Comparison of ENCODE assay signal across 38 mouse cellular contexts in genomic region chr14:54809668-54810033, GRCm38 (mm10). TPM values are rescaled to one million over a fixed set of nuclear protein-coding genes. Genes with fewer than 3 reads are reported as not detected.
DNase-seq lines count a peak whose midpoint lies in the region; ATAC-seq and TF ChIP-seq lines count a peak whose summit lies in the region.
"Had no signal": no experiment of that assay in that cellular context is flagged by ENCODE, and none has a peak within 500 bp of the region (broad histone marks: within the 10 kb centered on the region; RNA-seq: fewer than 3 reads in every experiment).

No protein-coding gene starts in this region.

- H3K27me3 ChIP-seq in intestine, embryonic 16.5 days (replicated peaks; ENCODE audit: control insufficient read depth, insufficient read depth, low read length): no peaks in the 10 kb centered on the region
- H3K27me3 ChIP-seq in intestine, embryonic 15.5 days (replicated peaks): no peaks in the 10 kb centered on the region
- no peaks in the 10 kb centered on the region for H3K27me3 ChIP-seq in heart, postnatal 0 days (ENCODE audit: control insufficient read depth, insufficient read depth, low read length)
- H3K27me3 ChIP-seq in small intestine, adult 2 months (ENCODE audit: control insufficient read depth, insufficient read depth, low read length): no peaks in the 10 kb centered on the region
- no peaks in the 10 kb centered on the region for H3K27me3 ChIP-seq in hindbrain, postnatal 0 days (ENCODE audit: insufficient read depth, low read length)
- H3K27me3 ChIP-seq: CH12.LX; embryonic facial prominence, embryonic 13.5 days; liver, embryonic 15.5 days; midbrain, embryonic 12.5 days; neural tube, embryonic 13.5 days; stomach, embryonic 15.5 days had no signal

- peak overlapping the region; percentile 68 for H3K27ac ChIP-seq in gastrocnemius, adult 2 months
- peak overlapping the region; percentile 46 for H3K27ac ChIP-seq in intestine, embryonic 16.5 days (ENCODE audit: low read length)
- H3K27ac ChIP-seq in intestine, embryonic 15.5 days: no peak overlapping the region
- peak overlapping the region; percentile 34; the same call in 1 of the 2 replicates for H3K27ac ChIP-seq in heart, postnatal 0 days (ENCODE audit: low read depth)
- peak overlapping the region; percentile 7 for H3K27ac ChIP-seq in small intestine, adult 2 months (ENCODE audit: insufficient read depth, low read depth, low read length)
- no peak overlapping the region for H3K27ac ChIP-seq in hindbrain, postnatal 0 days
- H3K27ac ChIP-seq: embryonic facial prominence, embryonic 13.5 days; hindbrain, embryonic 14.5 days; left cerebral cortex, adult 2 months; limb, embryonic 12.5 days; liver, embryonic 15.5 days; midbrain, embryonic 12.5 days; neural tube, embryonic 13.5 days; stomach, embryonic 15.5 days had no signal

- no peak overlapping the region for H3K4me3 ChIP-seq in gastrocnemius, adult 2 months
- H3K4me3 ChIP-seq in intestine, embryonic 16.5 days (ENCODE audit: low read length): no peak overlapping the region
- H3K4me3 ChIP-seq in intestine, embryonic 15.5 days (replicated peaks): no peak overlapping the region
- H3K4me3 ChIP-seq in heart, postnatal 0 days (ENCODE audit: low read depth, low read length): no peak overlapping the region
- no peak overlapping the region for H3K4me3 ChIP-seq in small intestine, adult 2 months (ENCODE audit: low read depth, low read length)
- H3K4me3 ChIP-seq in hindbrain, postnatal 0 days (ENCODE audit: low read length): no peak overlapping the region
- H3K4me3 ChIP-seq: embryonic facial prominence, embryonic 13.5 days; erythroblast, embryonic 14.5 days; left cerebral cortex, adult 2 months; limb, embryonic 12.5 days; liver, embryonic 15.5 days; midbrain, embryonic 12.5 days; neural tube, embryonic 13.5 days; stomach, embryonic 15.5 days had no signal

- no peak overlapping the region for H3K9ac ChIP-seq in intestine, embryonic 16.5 days (ENCODE audit: low read depth, low read length)
- H3K9ac ChIP-seq in intestine, embryonic 15.5 days: no peak overlapping the region
- no peak overlapping the region for H3K9ac ChIP-seq in heart, postnatal 0 days (replicated peaks; ENCODE audit: low read depth, low read length)
- no peak overlapping the region for H3K9ac ChIP-seq in hindbrain, postnatal 0 days (replicated peaks; ENCODE audit: low read length)
- H3K9ac ChIP-seq: embryonic facial prominence, embryonic 13.5 days; forebrain, postnatal 0 days; hindbrain, embryonic 14.5 days; limb, embryonic 12.5 days; liver, embryonic 15.5 days; lung, embryonic 14.5 days; midbrain, embryonic 12.5 days; neural tube, embryonic 13.5 days; stomach, embryonic 15.5 days had no signal

- 81% methylated on average over 3 of the region's 3 CpGs for WGBS in intestine, embryonic 16.5 days
- 83% methylated on average over 3 of the region's 3 CpGs for WGBS in intestine, embryonic 15.5 days
- 23% methylated on average over 3 of the region's 3 CpGs for WGBS in heart, postnatal 0 days
- 73% methylated on average over 3 of the region's 3 CpGs for WGBS in small intestine, adult 2 months
- 91% methylated on average over 3 of the region's 3 CpGs for WGBS in hindbrain, postnatal 0 days

- intact Hi-C loops in gastrocnemius, adult 2 months (cut with DNase I): no loop called here
- intact Hi-C loops in gastrocnemius, postnatal 14 days (cut with DNase I; ENCODE audit: low total_unique reads): no loop called here

- TF ChIP-seq POLR2A in small intestine, adult 2 months (IDR thresholded peaks at IDR 0.05; ENCODE audit: low read depth, low read length): no peak

- TF ChIP-seq CTCF in gastrocnemius, adult 2 months (IDR thresholded peaks at IDR 0.05): no peak
- TF ChIP-seq CTCF in heart, postnatal 0 days (IDR thresholded peaks at IDR 0.05; ENCODE audit: low read depth): no peak
- no peak for TF ChIP-seq CTCF in small intestine, adult 2 months (IDR thresholded peaks at IDR 0.05; ENCODE audit: extremely low read depth, insufficient read length, insufficient replicate concordance, low read depth, low read length)
- TF ChIP-seq CTCF in hindbrain, postnatal 0 days (IDR thresholded peaks at IDR 0.05; ENCODE audit: low read depth): no peak

- peaks cover 6% of the 10 kb centered on the region; the same call in 1 of the 2 replicates for H3K4me1 ChIP-seq in intestine, embryonic 16.5 days (ENCODE audit: control insufficient read depth, insufficient read depth, low read length)
- no peaks in the 10 kb centered on the region for H3K4me1 ChIP-seq in intestine, embryonic 15.5 days (replicated peaks)
- 0 out of 2 replicates have a peak, but pooled peaks cover 5% of the 10 kb centered on the region for H3K4me1 ChIP-seq in heart, postnatal 0 days (ENCODE audit: control insufficient read depth, insufficient read depth)
- peaks cover 12% of the 10 kb centered on the region; the same call in 1 of the 2 replicates for H3K4me1 ChIP-seq in small intestine, adult 2 months (ENCODE audit: control insufficient read depth, insufficient read depth, insufficient read length, low read length)
- H3K4me1 ChIP-seq in hindbrain, postnatal 0 days (ENCODE audit: insufficient read depth, low read length): no peaks in the 10 kb centered on the region
- H3K4me1 ChIP-seq: embryonic facial prominence, embryonic 13.5 days; limb, embryonic 12.5 days; liver, embryonic 15.5 days; midbrain, embryonic 12.5 days; neural tube, embryonic 13.5 days; stomach, embryonic 15.5 days had no signal

- no peaks in the 10 kb centered on the region for H3K9me3 ChIP-seq in intestine, embryonic 16.5 days (ENCODE audit: control insufficient read depth, low read length)
- no peaks in the 10 kb centered on the region for H3K9me3 ChIP-seq in intestine, embryonic 15.5 days
- H3K9me3 ChIP-seq in heart, postnatal 0 days (replicated peaks; ENCODE audit: control insufficient read depth, low read length): no peaks in the 10 kb centered on the region
- no peaks in the 10 kb centered on the region for H3K9me3 ChIP-seq in hindbrain, postnatal 0 days (ENCODE audit: low read length)
- H3K9me3 ChIP-seq: embryonic facial prominence, embryonic 13.5 days; limb, embryonic 12.5 days; liver, embryonic 15.5 days; midbrain, embryonic 12.5 days; neural tube, embryonic 13.5 days; stomach, embryonic 15.5 days had no signal

- no peaks in the 10 kb centered on the region for H3K36me3 ChIP-seq in intestine, embryonic 16.5 days (ENCODE audit: control insufficient read depth, insufficient read depth, low read length)
- H3K36me3 ChIP-seq in intestine, embryonic 15.5 days: no peaks in the 10 kb centered on the region
- H3K36me3 ChIP-seq in heart, postnatal 0 days (replicated peaks; ENCODE audit: control insufficient read depth, insufficient read depth, low read length): no peaks in the 10 kb centered on the region
- H3K36me3 ChIP-seq in small intestine, adult 2 months (ENCODE audit: control insufficient read depth, insufficient read depth, low read length): no peaks in the 10 kb centered on the region
- no peaks in the 10 kb centered on the region for H3K36me3 ChIP-seq in hindbrain, postnatal 0 days (ENCODE audit: insufficient read depth, low read length)
- H3K36me3 ChIP-seq: embryonic facial prominence, embryonic 13.5 days; limb, embryonic 12.5 days; liver, embryonic 15.5 days; midbrain, embryonic 12.5 days; neural tube, embryonic 13.5 days; stomach, embryonic 15.5 days had no signal

- 0 out of 2 replicates have a peak, but pooled peaks have one; percentile 38 for ATAC-seq in intestine, embryonic 16.5 days
- ATAC-seq in intestine, embryonic 15.5 days: no peak
- peak; percentile 91 for ATAC-seq in heart, postnatal 0 days (ENCODE audit: insufficient read depth, low read depth)
- no peak for ATAC-seq in hindbrain, postnatal 0 days
- ATAC-seq: forebrain, postnatal 0 days; Patski had no signal

- TF ChIP-seq EP300 in heart, postnatal 0 days (IDR thresholded peaks at IDR 0.05; ENCODE audit: low read depth): no peak

- no peak for DNase-seq in gastrocnemius, adult 2 months
- no peak for DNase-seq in gastrocnemius, postnatal 14 days
- DNase-seq in heart, postnatal 0 days (ENCODE audit: low spot score): peak; percentile 38
- DNase-seq in testis, postnatal 10 days (ENCODE audit: low spot score): no peak
- DNase-seq in hindbrain, postnatal 0 days (ENCODE audit: low spot score): no peak
- DNase-seq: cerebellum, adult 11 months; cerebellum, adult 9-11 months; forebrain, postnatal 0 days; gastrocnemius, postnatal 10 days; kidney, postnatal 25 days; lung, embryonic 14.5 days; thymus, postnatal 25 days had no signal

- H3K4me2 ChIP-seq in intestine, embryonic 16.5 days (ENCODE audit: low read depth, low read length): no peak overlapping the region
- no peak overlapping the region for H3K4me2 ChIP-seq in intestine, embryonic 15.5 days (replicated peaks)
- H3K4me2 ChIP-seq in heart, postnatal 0 days (ENCODE audit: low read depth, low read length): no peak overlapping the region
- no peak overlapping the region for H3K4me2 ChIP-seq in hindbrain, postnatal 0 days (ENCODE audit: low read depth, low read length)
- H3K4me2 ChIP-seq: embryonic facial prominence, embryonic 13.5 days; hindbrain, embryonic 14.5 days; limb, embryonic 12.5 days; liver, embryonic 15.5 days; lung, embryonic 14.5 days; midbrain, embryonic 12.5 days; neural tube, embryonic 13.5 days; stomach, embryonic 15.5 days had no signal

RNA-seq across cellular contexts. Expression of gene Rnf212b, which starts 4.3 kb away (rescaled TPM):
- total RNA-seq in gastrocnemius, adult 2 months (2021): 1 to 10 TPM; 1.0 to 5.0 TPM
- under 1 TPM in 1 of 2 experiments, not detected in 1; 0.29 TPM for total RNA-seq in gastrocnemius, postnatal 14 days (2021)
- 0.13 TPM in 1 of 2 replicates, not detected in the other for polyA plus RNA-seq in intestine, embryonic 16.5 days (2015; fragmentation: Nextera tagmentation; extraction: Ambion mirVana)
- not detected in 2 replicates for polyA plus RNA-seq in intestine, embryonic 15.5 days (2015; fragmentation: Nextera tagmentation; extraction: Ambion mirVana)
- not detected in 2 replicates for total RNA-seq in heart, postnatal 0 days (2014; rRNA removed; ENCODE audit: low replicate concordance)
- 0.15 TPM in 1 of 2 replicates, not detected in the other for polyA plus RNA-seq in heart, postnatal 0 days (2015; fragmentation: Nextera tagmentation; extraction: Ambion mirVana)
- not detected in 2 replicates for polyA plus RNA-seq in small intestine, adult 2 months (2012; rRNA removed)
- total RNA-seq in hindbrain, postnatal 0 days (2014; rRNA removed): not detected in 2 replicates
- polyA plus RNA-seq in hindbrain, postnatal 0 days (2015; fragmentation: Nextera tagmentation; extraction: Ambion mirVana): not detected in 2 replicates
- total RNA-seq: adrenal gland, postnatal 14 days; CH12.LX; forebrain, postnatal 0 days; gastrocnemius, postnatal 10 days; granulocyte monocyte progenitor cell, adult 5-6 weeks; hematopoietic stem cell, adult 5-6 weeks; layer of hippocampus, adult 18-20 months; layer of hippocampus, postnatal 14 days; left cerebral cortex, adult 2 months; left cerebral cortex, postnatal 25 days; liver, adult 2 months; megakaryocyte progenitor cell, adult 5-6 weeks had no signal
- polyA plus RNA-seq: C2C12; embryonic facial prominence, embryonic 13.5 days; erythroblast, embryonic 14.5 days; forebrain, embryonic 11.5 days; forebrain, postnatal 0 days; hindbrain, embryonic 14.5 days; intestine, embryonic 14.5 days; kidney, embryonic 14.5 days; limb, embryonic 12.5 days; liver, adult 2 months; liver, embryonic 15.5 days; lung, embryonic 14.5 days; midbrain, embryonic 12.5 days; neural tube, embryonic 13.5 days; Patski; stomach, embryonic 15.5 days had no signal

RNA-seq across cellular contexts. Expression of gene Slc7a8, which starts 27.9 kb away (rescaled TPM):
- total RNA-seq in gastrocnemius, adult 2 months (2021): 10 to 100 TPM; 21.4 to 23.6 TPM
- 10 to 100 TPM in 1 of 2 experiments, 1 to 10 TPM in 1; 7.5 to 18.5 TPM for total RNA-seq in gastrocnemius, postnatal 14 days (2021)
- polyA plus RNA-seq in intestine, embryonic 16.5 days (2015; fragmentation: Nextera tagmentation; extraction: Ambion mirVana): 45.7 and 60.3 TPM in 2 replicates
- 30.9 and 33.0 TPM in 2 replicates for polyA plus RNA-seq in intestine, embryonic 15.5 days (2015; fragmentation: Nextera tagmentation; extraction: Ambion mirVana)
- total RNA-seq in heart, postnatal 0 days (2014; rRNA removed; ENCODE audit: low replicate concordance): 3.1 and 3.2 TPM in 2 replicates
- polyA plus RNA-seq in heart, postnatal 0 days (2015; fragmentation: Nextera tagmentation; extraction: Ambion mirVana): 1.2 and 1.3 TPM in 2 replicates
- 39.5 and 174 TPM in 2 replicates for polyA plus RNA-seq in small intestine, adult 2 months (2012; rRNA removed)
- 8.9 and 10.6 TPM in 2 replicates for total RNA-seq in hindbrain, postnatal 0 days (2014; rRNA removed)
- 7.9 and 9.3 TPM in 2 replicates for polyA plus RNA-seq in hindbrain, postnatal 0 days (2015; fragmentation: Nextera tagmentation; extraction: Ambion mirVana)
- polyA plus RNA-seq: C2C12 had no signal

Comparison
In these comparisons a context has a peak if more than half of its experiments do, and no peak if none do; other contexts are left out.
1. H3K27ac ChIP-seq: peak in gastrocnemius, adult 2 months (single experiment), intestine, embryonic 16.5 days (single experiment), heart, postnatal 0 days (single experiment) and small intestine, adult 2 months (single experiment); none in intestine, embryonic 15.5 days (single experiment) and hindbrain, postnatal 0 days (single experiment).
2. ATAC-seq: peak in intestine, embryonic 16.5 days (single experiment) and heart, postnatal 0 days (single experiment); none in intestine, embryonic 15.5 days (single experiment) and hindbrain, postnatal 0 days (single experiment).